Mouse (Mus musculus) gastrocnemius, postnatal 10 days (tissue): Measurements from ENCODE around the gene Nfib. TPM values are rescaled to one million over a fixed set of nuclear protein-coding genes. Genes with fewer than 3 reads are reported as not detected.
"Not testable (repeated sequence)": the region's sequence is repeated elsewhere in the genome, so short reads cannot be mapped to it uniquely, and the experiment has no call there.

Experiments used
- DNase-seq: peaks from one replicate; pipeline ENCODE4 v3.0.0; 2021; ENCODE audit warnings: mixed read lengths
- total RNA-seq, 2 experiments: library from RNA; stranded (reverse); gene quantifications; 2 replicates each; pipeline ENCODE4 v1.2.3; 2021

Gene Nfib
- total RNA-seq, 2 experiments from 2014 or later: 145 to 150 TPM

GRCm38 (mm10) chr4:82294066-82294465 is 411.5 kb downstream of the Nfib start:
- no peak for DNase-seq

- no peak for DNase-seq
Observed at GRCm38 (mm10) chr4:82291174-82291847, 414.2 kb downstream of the Nfib start.

- DNase-seq: no peak
Observed at GRCm38 (mm10) chr4:82290623-82291022, 414.9 kb downstream of the Nfib start.

- no peak for DNase-seq
Observed at GRCm38 (mm10) chr4:82289596-82289995, 416.0 kb downstream of the Nfib start.

- DNase-seq: no peak
Observed at GRCm38 (mm10) chr4:82288138-82288537, 417.4 kb downstream of the Nfib start.

- DNase-seq: no peak
Observed at GRCm38 (mm10) chr4:82287454-82287853, 418.1 kb downstream of the Nfib start.

- DNase-seq: no peak
Observed at GRCm38 (mm10) chr4:82286931-82287330, 418.6 kb downstream of the Nfib start.

GRCm38 (mm10) chr4:82283536-82283935 is 422.0 kb downstream of the Nfib start:
- no peak for DNase-seq

- no peak for DNase-seq
Observed at GRCm38 (mm10) chr4:82275996-82276395, 429.6 kb downstream of the Nfib start.

GRCm38 (mm10) chr4:82273049-82273754 is 432.3 kb downstream of the Nfib start:
- no peak for DNase-seq

- DNase-seq: no peak
Observed at GRCm38 (mm10) chr4:82272099-82272498, 433.5 kb downstream of the Nfib start.

- no peak for DNase-seq
Observed at GRCm38 (mm10) chr4:82271547-82271946, 434.0 kb downstream of the Nfib start.

- DNase-seq: no peak
Observed at GRCm38 (mm10) chr4:82267832-82268778, 437.4 kb downstream of the Nfib start.

GRCm38 (mm10) chr4:82266066-82266619 is 439.4 kb downstream of the Nfib start:
- no peak for DNase-seq

GRCm38 (mm10) chr4:82258545-82258944 is 447.0 kb downstream of the Nfib start:
- not testable (repeated sequence) for DNase-seq

- no peak for DNase-seq
Observed at GRCm38 (mm10) chr4:82252054-82252453, 453.5 kb downstream of the Nfib start.

GRCm38 (mm10) chr4:82250355-82250659 is 455.2 kb downstream of the Nfib start:
- DNase-seq: no peak

- DNase-seq: no peak
Observed at GRCm38 (mm10) chr4:82249518-82250354, 455.8 kb downstream of the Nfib start.

GRCm38 (mm10) chr4:82248961-82249360 is 456.6 kb downstream of the Nfib start:
- DNase-seq: no peak

- no peak for DNase-seq
Observed at GRCm38 (mm10) chr4:82248031-82248430, 457.5 kb downstream of the Nfib start.

- DNase-seq: no peak
Observed at GRCm38 (mm10) chr4:82246290-82246689, 459.3 kb downstream of the Nfib start.
